Mouse (Mus musculus): Measurements from ENCODE around the gene Btbd9.

GRCm38 (mm10) chr17:30436021-30436461 is 140.2 kb downstream of the Btbd9 start:
- no peak for TF ChIP-seq POLR2A (IDR thresholded peaks at IDR 0.05; ENCODE audit: borderline replicate concordance, control insufficient read depth, low read depth, low read length)
- no peak for TF ChIP-seq CTCF (IDR thresholded peaks at IDR 0.05; ENCODE audit: control insufficient read depth, insufficient read depth, low read length)
